Mouse (Mus musculus): ENCODE results near the gene Egfl8. TPM values are rescaled to one million over a fixed set of nuclear protein-coding genes. Genes with fewer than 3 reads are reported as not detected.

The Egfl8 gene
- polyA plus RNA-seq, 2 experiments, result 8.7 to 11.3 TPM

- Histone ChIP-seq H3K4me1 (ENCODE audit: control insufficient read depth, insufficient read depth, low read length) (peaks cover 23% of the 10 kb centered on the region), H3K27ac (replicated peaks; ENCODE audit: low read depth, low read length) (no peak overlapping the region; the same call in 1 of the 2 replicates), H3K4me3 (replicated peaks; ENCODE audit: low read length) (peak overlapping the region; percentile 51), H3K9me3 (ENCODE audit: control insufficient read depth, low read length) (no peaks in the 10 kb centered on the region), H3K4me2 (replicated peaks; ENCODE audit: low read depth, low read length, severe bottlenecking) (peak overlapping the region; percentile 68), H3K27me3 (ENCODE audit: control insufficient read depth, insufficient read depth, low read length) (no peaks in the 10 kb centered on the region), H3K36me3 (ENCODE audit: control insufficient read depth, insufficient read depth, low read length) (peaks cover 26% of the 10 kb centered on the region), H3K9ac (ENCODE audit: low read depth, low read length, severe bottlenecking) (peak overlapping the region; percentile 46)
- WGBS, result 40% methylated on average over 10 of the region's 10 CpGs
- DNase-seq (ENCODE audit: low spot score) (no peak), ATAC-seq (ENCODE audit: low FRiP score, low read depth) (no peak)
- no peak for TF ChIP-seq POLR2A (IDR thresholded peaks at IDR 0.05; ENCODE audit: borderline replicate concordance, extremely low read depth, insufficient read depth, insufficient read length)
Measured at GRCm38 (mm10) chr17:34645256-34645829, 29.6 kb upstream of the Egfl8 start.

DNA sequence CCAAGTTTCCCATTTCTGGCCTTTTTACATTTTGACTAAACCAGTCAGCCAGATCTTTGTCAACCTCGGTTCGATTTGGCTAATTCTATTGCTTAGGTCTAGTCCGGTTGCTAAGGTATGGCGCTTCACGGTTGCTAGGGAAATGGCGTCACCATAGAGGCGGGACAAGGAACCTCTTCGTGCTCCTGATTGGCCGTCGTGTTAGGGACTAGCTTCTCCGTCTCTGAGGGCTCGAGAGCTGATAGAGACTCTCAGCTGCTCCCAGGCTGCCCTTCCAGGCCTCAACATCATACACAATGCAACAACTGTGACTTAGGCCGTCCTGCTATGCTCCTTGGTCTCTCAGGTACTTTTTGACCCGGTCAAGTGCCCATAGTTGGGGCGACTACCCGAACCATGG lies 28.8 kb upstream of the Egfl8 start, which contains the start of gene Fkbpl:
Gene Fkbpl (plus strand): TSS at position 157 of the 400 bp plus-strand sequence.
- Histone ChIP-seq H3K36me3 (ENCODE audit: control insufficient read depth, insufficient read depth, low read length) (peaks cover 19% of the 10 kb centered on the region; the same call in 1 of the 2 replicates), H3K27me3 (ENCODE audit: control insufficient read depth, insufficient read depth, low read length) (no peaks in the 10 kb centered on the region), H3K4me3 (replicated peaks; ENCODE audit: low read length) (peak within 1 kb of the TSS; percentile 51), H3K4me1 (ENCODE audit: control insufficient read depth, insufficient read depth, low read length) (peaks cover 24% of the 10 kb centered on the region), H3K9me3 (ENCODE audit: control insufficient read depth, low read length) (no peaks in the 10 kb centered on the region), H3K9ac (ENCODE audit: low read depth, low read length, severe bottlenecking) (peak within 1 kb of the TSS; percentile 46), H3K27ac (replicated peaks; ENCODE audit: low read depth, low read length) (no peak within 1 kb of the TSS; the same call in 1 of the 2 replicates), H3K4me2 (replicated peaks; ENCODE audit: low read depth, low read length, severe bottlenecking) (peak within 1 kb of the TSS; percentile 68)
- ATAC-seq (ENCODE audit: low FRiP score, low read depth) (peak; percentile 87), DNase-seq (ENCODE audit: low spot score) (peak; percentile 98)
- 2% methylated on average over 16 of the region's 16 CpGs for WGBS
- TF ChIP-seq POLR2A (IDR thresholded peaks at IDR 0.05; ENCODE audit: borderline replicate concordance, extremely low read depth, insufficient read depth, insufficient read length), result peak; percentile 43; the same call in 1 of the 2 replicates

DNA sequence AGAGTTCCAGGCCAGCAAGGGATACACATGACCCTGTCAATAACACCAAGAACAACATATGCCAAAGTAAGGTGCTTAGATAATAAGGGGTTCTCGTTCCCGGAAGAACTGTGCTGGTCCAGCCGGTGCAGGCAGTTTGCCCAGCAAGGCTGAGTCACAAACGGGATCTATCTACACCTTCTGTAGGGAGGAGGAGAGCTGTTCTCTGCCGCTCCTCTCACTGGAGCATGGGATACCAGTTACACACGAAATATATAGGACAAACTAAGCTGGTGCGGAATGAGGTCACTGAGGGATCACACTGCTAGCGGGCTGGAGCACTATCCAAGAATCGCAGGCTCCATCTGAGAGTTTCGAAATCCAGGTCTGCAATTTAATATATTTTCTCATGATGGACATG lies 28.2 kb upstream of the Egfl8 start:
- no peak for DNase-seq (ENCODE audit: low spot score)
- H3K4me1 ChIP-seq (ENCODE audit: control insufficient read depth, insufficient read depth, low read length), result peaks cover 24% of the 10 kb centered on the region
- no peak overlapping the region for H3K9ac ChIP-seq (ENCODE audit: low read depth, low read length, severe bottlenecking)
- peaks cover 12% of the 10 kb centered on the region; the same call in 1 of the 2 replicates for H3K36me3 ChIP-seq (ENCODE audit: control insufficient read depth, insufficient read depth, low read length)
- H3K4me2 ChIP-seq (replicated peaks; ENCODE audit: low read depth, low read length, severe bottlenecking), result no peak overlapping the region
- no peak for ATAC-seq (ENCODE audit: low FRiP score, low read depth)
- no peaks in the 10 kb centered on the region for H3K27me3 ChIP-seq (ENCODE audit: control insufficient read depth, insufficient read depth, low read length)
- no peaks in the 10 kb centered on the region for H3K9me3 ChIP-seq (ENCODE audit: control insufficient read depth, low read length)
- no peak for TF ChIP-seq POLR2A (IDR thresholded peaks at IDR 0.05; ENCODE audit: borderline replicate concordance, extremely low read depth, insufficient read depth, insufficient read length)
- H3K27ac ChIP-seq (replicated peaks; ENCODE audit: low read depth, low read length), result no peak overlapping the region
- WGBS, result 79% methylated on average over 10 of the region's 10 CpGs
- no peak overlapping the region for H3K4me3 ChIP-seq (replicated peaks; ENCODE audit: low read length)

DNA sequence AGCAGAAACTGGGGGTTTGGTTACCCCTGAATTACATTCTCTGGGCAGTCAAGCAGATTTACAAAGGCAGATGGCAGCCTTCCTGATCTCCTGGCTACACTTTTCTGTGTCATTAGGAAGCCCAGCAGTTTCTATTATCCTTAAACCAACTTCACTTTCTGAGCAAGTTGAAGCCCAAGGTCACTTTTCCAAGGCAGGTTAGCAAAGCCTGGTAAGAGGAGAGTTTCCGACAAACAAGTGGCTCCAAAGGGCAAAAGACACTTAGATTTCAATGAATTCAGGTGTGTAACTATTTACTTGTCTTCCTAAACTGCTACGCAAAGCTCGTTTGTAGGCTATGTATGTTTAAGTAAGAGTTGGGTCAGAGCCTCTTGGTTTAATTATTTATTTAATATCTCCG lies 27.6 kb upstream of the Egfl8 start:
- ATAC-seq (ENCODE audit: low FRiP score, low read depth) (no peak), DNase-seq (ENCODE audit: low spot score) (no peak)
- no peak for TF ChIP-seq POLR2A (IDR thresholded peaks at IDR 0.05; ENCODE audit: borderline replicate concordance, extremely low read depth, insufficient read depth, insufficient read length)
- H3K4me2 ChIP-seq (replicated peaks; ENCODE audit: low read depth, low read length, severe bottlenecking), result no peak overlapping the region
- H3K36me3 ChIP-seq (ENCODE audit: control insufficient read depth, insufficient read depth, low read length), result peaks cover 6% of the 10 kb centered on the region; the same call in 1 of the 2 replicates
- H3K27ac ChIP-seq (replicated peaks; ENCODE audit: low read depth, low read length), result no peak overlapping the region
- H3K9me3 ChIP-seq (ENCODE audit: control insufficient read depth, low read length), result no peaks in the 10 kb centered on the region
- H3K4me1 ChIP-seq (ENCODE audit: control insufficient read depth, insufficient read depth, low read length), result peaks cover 24% of the 10 kb centered on the region
- no peaks in the 10 kb centered on the region for H3K27me3 ChIP-seq (ENCODE audit: control insufficient read depth, insufficient read depth, low read length)
- H3K9ac ChIP-seq (ENCODE audit: low read depth, low read length, severe bottlenecking), result no peak overlapping the region
- no peak overlapping the region for H3K4me3 ChIP-seq (replicated peaks; ENCODE audit: low read length)
- 91% methylated on average over 4 of the region's 4 CpGs for WGBS

GRCm38 (mm10) chr17:34641945-34642344 lies 26.2 kb upstream of the Egfl8 start:
- H3K27ac ChIP-seq (replicated peaks; ENCODE audit: low read depth, low read length), result no peak overlapping the region
- no peak for TF ChIP-seq POLR2A (IDR thresholded peaks at IDR 0.05; ENCODE audit: borderline replicate concordance, extremely low read depth, insufficient read depth, insufficient read length)
- H3K4me1 ChIP-seq (ENCODE audit: control insufficient read depth, insufficient read depth, low read length), result peaks cover 17% of the 10 kb centered on the region
- no peak overlapping the region for H3K4me3 ChIP-seq (replicated peaks; ENCODE audit: low read length)
- peaks cover 5% of the 10 kb centered on the region; the same call in 1 of the 2 replicates for H3K36me3 ChIP-seq (ENCODE audit: control insufficient read depth, insufficient read depth, low read length)
- 57% methylated on average over 3 of the region's 3 CpGs for WGBS
- no peak for DNase-seq (ENCODE audit: low spot score)
- H3K4me2 ChIP-seq (replicated peaks; ENCODE audit: low read depth, low read length, severe bottlenecking), result no peak overlapping the region
- H3K9ac ChIP-seq (ENCODE audit: low read depth, low read length, severe bottlenecking), result no peak overlapping the region
- ATAC-seq (ENCODE audit: low FRiP score, low read depth), result no peak
- H3K9me3 ChIP-seq (ENCODE audit: control insufficient read depth, low read length), result no peaks in the 10 kb centered on the region
- no peaks in the 10 kb centered on the region for H3K27me3 ChIP-seq (ENCODE audit: control insufficient read depth, insufficient read depth, low read length)
